Mouse (Mus musculus) midbrain, embryonic 10.5 days (tissue): Measurements from ENCODE around the gene Top3a. TPM values are rescaled to one million over a fixed set of nuclear protein-coding genes. Genes with fewer than 3 reads are reported as not detected.
"Not testable (repeated sequence)": the region's sequence is repeated elsewhere in the genome, so short reads cannot be mapped to it uniquely, and the experiment has no call there.

Experiments
- DNase-seq: peaks from one replicate; pipeline ENCODE4 v3.0.0-alpha.2; 2017; ENCODE audit warnings: low spot score
- H3K27ac ChIP-seq: fragments of 300-500 bp; sonication (generic); replicated peaks from 2 replicates; pipeline ENCODE4 v1.5.1; 2016; ENCODE audit warnings: mild to moderate bottlenecking
- H3K27me3 ChIP-seq: fragments of 300-500 bp; sonication (generic); 2 replicates; pipeline ENCODE4 v1.6.1; 2016; ENCODE audit warnings: low read depth, mild to moderate bottlenecking; ENCODE audit not compliant: poor library complexity, severe bottlenecking
- H3K36me3 ChIP-seq: fragments of 300-500 bp; sonication (generic); 2 replicates; pipeline ENCODE4 v1.6.1; 2016; ENCODE audit warnings: mild to moderate bottlenecking, moderate library complexity
- H3K4me1 ChIP-seq: fragments of 300-500 bp; sonication (generic); 2 replicates; pipeline ENCODE4 v1.6.1; 2016
- H3K4me3 ChIP-seq: fragments of 300-500 bp; sonication (generic); 2 replicates; pipeline ENCODE4 v1.5.1; 2016; ENCODE audit warnings: mild to moderate bottlenecking, moderate library complexity
- H3K9me3 ChIP-seq: fragments of 300-500 bp; sonication (generic); replicated peaks from 2 replicates; pipeline ENCODE4 v1.6.1; 2016; ENCODE audit warnings: mild to moderate bottlenecking
- WGBS: fragments of 180-500 bp; shearing (Covaris S2); methylation state at CpG from one replicate; pipeline ENCODE4 v1.1.7; 2016; 5-methylcytosine and 5-hydroxymethylcytosine counted together
- polyA plus RNA-seq: library from polyadenylated mRNA; unstranded; fragments of >200 nt; fragmentation: Nextera tagmentation; extraction: Ambion mirVana; gene quantifications from 2 replicates; pipeline ENCODE4 v1.2.1, GENCODE M21; 2016

Gene Top3a
- polyA plus RNA-seq = 23.2 and 23.9 TPM in 2 replicates

- H3K27ac ChIP-seq = peak within 1 kb of the TSS; percentile 84
- peaks cover 36% of the 10 kb centered on the region for H3K36me3 ChIP-seq
- peak; percentile 89 for DNase-seq
- H3K4me3 ChIP-seq = peak within 1 kb of the TSS; percentile 68
- no peaks in the 10 kb centered on the region for H3K9me3 ChIP-seq
- H3K27me3 ChIP-seq = no peaks in the 10 kb centered on the region
- under 1% methylated on average over 62 of the region's 62 CpGs for WGBS
- H3K4me1 ChIP-seq = peaks cover 65% of the 10 kb centered on the region
These were observed at the start of gene Top3a, which contains the start of gene Smcr8 for GRCm38 (mm10) chr11:60776829-60777740. Top3a (minus strand) TSS chr11:60777365. Smcr8 (plus strand) TSS chr11:60777524.

- DNase-seq = no peak
- H3K27ac ChIP-seq = no peak overlapping the region
- H3K4me1 ChIP-seq = peaks cover 21% of the 10 kb centered on the region
- H3K9me3 ChIP-seq = no peaks in the 10 kb centered on the region
- 38% methylated on average over 1 of the region's 1 CpGs for WGBS
- H3K27me3 ChIP-seq = no peaks in the 10 kb centered on the region
- H3K4me3 ChIP-seq = no peak overlapping the region
- no peaks in the 10 kb centered on the region for H3K36me3 ChIP-seq
These were observed 49.5 kb upstream of the Top3a start for GRCm38 (mm10) chr11:60826700-60827099.

GRCm38 (mm10) chr11:60825191-60825590 lies 48.0 kb upstream of the Top3a start:
- H3K27me3 ChIP-seq = no peaks in the 10 kb centered on the region
- no peak overlapping the region for H3K27ac ChIP-seq
- DNase-seq = no peak
- WGBS = 88% methylated on average over 3 of the region's 3 CpGs
- H3K4me1 ChIP-seq = peaks cover 10% of the 10 kb centered on the region; the same call in 1 of the 2 replicates
- no peaks in the 10 kb centered on the region for H3K9me3 ChIP-seq
- H3K36me3 ChIP-seq = no peaks in the 10 kb centered on the region
- H3K4me3 ChIP-seq = no peak overlapping the region

GRCm38 (mm10) chr11:60823771-60824170 lies 46.6 kb upstream of the Top3a start:
- Histone ChIP-seq H3K4me1 (peaks cover 10% of the 10 kb centered on the region; the same call in 1 of the 2 replicates), H3K9me3 (no peaks in the 10 kb centered on the region), H3K36me3 (no peaks in the 10 kb centered on the region), H3K4me3 (no peak overlapping the region), H3K27me3 (no peaks in the 10 kb centered on the region), H3K27ac (no peak overlapping the region)
- DNase-seq = no peak
- 78% methylated on average over 2 of the region's 2 CpGs for WGBS

- no peak overlapping the region for H3K27ac ChIP-seq
- 68% methylated on average over 5 of the region's 5 CpGs for WGBS
- H3K36me3 ChIP-seq = no peaks in the 10 kb centered on the region
- no peaks in the 10 kb centered on the region for H3K27me3 ChIP-seq
- no peaks in the 10 kb centered on the region for H3K9me3 ChIP-seq
- H3K4me3 ChIP-seq = no peak overlapping the region
- no peak for DNase-seq
- 0 out of 2 replicates have a peak, but pooled peaks cover under 1% of the 10 kb centered on the region for H3K4me1 ChIP-seq
These were observed 39.2 kb upstream of the Top3a start for GRCm38 (mm10) chr11:60816398-60816797.

GRCm38 (mm10) chr11:60811618-60812017 lies 34.5 kb upstream of the Top3a start, which contains the start of gene Shmt1:
Shmt1 (minus strand) TSS chr11:60811718.
- Histone ChIP-seq H3K27ac (peak within 1 kb of the TSS; percentile 83), H3K4me1 (peaks cover 36% of the 10 kb centered on the region), H3K4me3 (peak within 1 kb of the TSS; percentile 63)
- WGBS = 33% methylated on average over 6 of the region's 6 CpGs
- not testable (repeated sequence) for H3K27me3 ChIP-seq, H3K9me3 ChIP-seq, H3K36me3 ChIP-seq, DNase-seq

GRCm38 (mm10) chr11:60811054-60811460 lies 33.9 kb upstream of the Top3a start:
- no peaks in the 10 kb centered on the region for H3K9me3 ChIP-seq
- H3K27me3 ChIP-seq = no peaks in the 10 kb centered on the region
- WGBS = under 1% methylated on average over 29 of the region's 29 CpGs
- H3K4me1 ChIP-seq = peaks cover 36% of the 10 kb centered on the region
- peak overlapping the region; percentile 83 for H3K27ac ChIP-seq
- peak; percentile 96 for DNase-seq
- H3K4me3 ChIP-seq = peak overlapping the region; percentile 63
- H3K36me3 ChIP-seq = peaks cover 4% of the 10 kb centered on the region; the same call in 1 of the 2 replicates

- DNase-seq = no peak
- Histone ChIP-seq H3K9me3 (no peaks in the 10 kb centered on the region), H3K27ac (peak overlapping the region; percentile 83), H3K4me3 (peak overlapping the region; percentile 63), H3K4me1 (peaks cover 36% of the 10 kb centered on the region), H3K27me3 (no peaks in the 10 kb centered on the region), H3K36me3 (peaks cover 10% of the 10 kb centered on the region)
- 22% methylated on average over 14 of the region's 14 CpGs for WGBS
These were observed 33.1 kb upstream of the Top3a start for GRCm38 (mm10) chr11:60810046-60810965.

GRCm38 (mm10) chr11:60809546-60809945 lies 32.4 kb upstream of the Top3a start:
- 83% methylated on average over 1 of the region's 1 CpGs for WGBS
- Histone ChIP-seq H3K4me3 (peak overlapping the region; percentile 63), H3K27me3 (no peaks in the 10 kb centered on the region), H3K27ac (no peak overlapping the region), H3K9me3 (no peaks in the 10 kb centered on the region), H3K36me3 (peaks cover 16% of the 10 kb centered on the region), H3K4me1 (peaks cover 36% of the 10 kb centered on the region)
- no peak for DNase-seq

- Histone ChIP-seq H3K27ac (no peak overlapping the region), H3K4me3 (peak overlapping the region; percentile 63; the same call in 1 of the 2 replicates), H3K4me1 (peaks cover 36% of the 10 kb centered on the region), H3K9me3 (no peaks in the 10 kb centered on the region), H3K27me3 (no peaks in the 10 kb centered on the region), H3K36me3 (peaks cover 25% of the 10 kb centered on the region)
- WGBS = 85% methylated on average over 4 of the region's 4 CpGs
- no peak for DNase-seq
These were observed 31.3 kb upstream of the Top3a start for GRCm38 (mm10) chr11:60808286-60809070.

- H3K36me3 ChIP-seq = peaks cover 92% of the 10 kb centered on the region
These were observed 23.7 kb upstream of the Top3a start for GRCm38 (mm10) chr11:60800892-60801291.

GRCm38 (mm10) chr11:60799977-60800376 lies 22.8 kb upstream of the Top3a start:
- Histone ChIP-seq H3K27me3 (no peaks in the 10 kb centered on the region), H3K4me3 (no peak overlapping the region), H3K9me3 (no peaks in the 10 kb centered on the region), H3K36me3 (peaks cover 94% of the 10 kb centered on the region), H3K27ac (no peak overlapping the region), H3K4me1 (no peaks in the 10 kb centered on the region)
- no peak for DNase-seq
- WGBS = 86% methylated on average over 4 of the region's 4 CpGs

More at GRCm38 (mm10) chr11:60800892-60801291, 23.7 kb upstream of the Top3a start:
- 92% methylated on average over 1 of the region's 1 CpGs for WGBS
- H3K27me3 ChIP-seq = no peaks in the 10 kb centered on the region
- H3K9me3 ChIP-seq = no peaks in the 10 kb centered on the region
- no peak for DNase-seq
- no peaks in the 10 kb centered on the region for H3K4me1 ChIP-seq
- no peak overlapping the region for H3K27ac ChIP-seq
- H3K4me3 ChIP-seq = no peak overlapping the region
